Mouse (Mus musculus) brain, embryonic 14.5 days (tissue): ENCODE measurements around the gene Ptprr.

Source experiments
- CTCF ChIP-seq: fragments of 200-500 bp; IDR thresholded peaks from 2 replicates; pipeline ENCODE4 v1.5.1; 2012; ENCODE audit warnings: inconsistent platforms, mild to moderate bottlenecking, moderate library complexity, borderline replicate concordance; ENCODE audit not compliant: insufficient read depth, insufficient read length; ENCODE audit errors: extremely low read depth
- POLR2A ChIP-seq: fragments of 200-500 bp; IDR thresholded peaks from 2 replicates; pipeline ENCODE4 v1.6.1; 2012; ENCODE audit warnings: mild to moderate bottlenecking, inconsistent platforms, borderline replicate concordance; ENCODE audit not compliant: poor library complexity, insufficient read depth, insufficient read length, severe bottlenecking; ENCODE audit errors: extremely low read depth

DNA sequence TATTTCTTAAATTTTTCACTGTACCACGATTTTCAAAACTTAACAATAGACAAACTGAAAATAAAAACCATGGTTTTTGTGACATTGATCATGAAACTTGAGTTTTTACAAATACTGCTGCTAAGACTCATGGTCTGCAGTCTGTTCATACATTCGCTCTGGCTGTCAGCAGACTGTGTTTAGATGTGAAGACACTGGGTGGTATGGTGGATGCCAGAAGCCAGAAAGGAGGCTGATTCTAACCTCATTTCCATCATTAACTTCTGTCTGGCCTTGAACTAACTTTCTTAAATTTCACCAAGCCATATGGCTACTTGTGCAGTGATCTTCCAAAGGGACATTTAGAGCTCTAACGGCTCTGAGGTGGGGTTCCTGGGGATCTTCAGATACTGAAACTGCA, 112.4 kb downstream of the Ptprr start:
- TF ChIP-seq POLR2A, result no peak
- no peak for TF ChIP-seq CTCF
